Mouse (Mus musculus) C2C12 (cell line): ENCODE measurements around the gene Ino80.

Experiments used
- CTCF ChIP-seq: IDR thresholded peaks from one replicate; pipeline ENCODE4 v1.5.1; 2011; ENCODE audit not compliant: control insufficient read depth, insufficient read depth, insufficient read length
- MAX ChIP-seq: IDR thresholded peaks from one replicate; pipeline ENCODE4 v1.6.1; 2011; ENCODE audit warnings: mild to moderate bottlenecking, control low read depth
- MYOD1 ChIP-seq: IDR thresholded peaks from one replicate; pipeline ENCODE4 v1.6.1; 2011; ENCODE audit warnings: low read depth; ENCODE audit not compliant: control insufficient read depth, insufficient read length
- MYOG ChIP-seq: IDR thresholded peaks from one replicate; pipeline ENCODE4 v1.6.1; 2011; ENCODE audit not compliant: control insufficient read depth, insufficient read length; ENCODE audit errors: extremely low read depth
- USF1 ChIP-seq: IDR thresholded peaks from one replicate; pipeline ENCODE4 v1.6.1; 2011; ENCODE audit warnings: low read depth, mild to moderate bottlenecking, control low read depth, moderate library complexity

- TF ChIP-seq CTCF: no peak
- no peak for TF ChIP-seq USF1
- TF ChIP-seq MYOD1: no peak
- TF ChIP-seq MAX: no peak
- TF ChIP-seq MYOG: no peak
These were observed 132.8 kb downstream of the Ino80 start for GRCm38 (mm10) chr2:119344537-119345138.
